In the genomic region with DNA sequence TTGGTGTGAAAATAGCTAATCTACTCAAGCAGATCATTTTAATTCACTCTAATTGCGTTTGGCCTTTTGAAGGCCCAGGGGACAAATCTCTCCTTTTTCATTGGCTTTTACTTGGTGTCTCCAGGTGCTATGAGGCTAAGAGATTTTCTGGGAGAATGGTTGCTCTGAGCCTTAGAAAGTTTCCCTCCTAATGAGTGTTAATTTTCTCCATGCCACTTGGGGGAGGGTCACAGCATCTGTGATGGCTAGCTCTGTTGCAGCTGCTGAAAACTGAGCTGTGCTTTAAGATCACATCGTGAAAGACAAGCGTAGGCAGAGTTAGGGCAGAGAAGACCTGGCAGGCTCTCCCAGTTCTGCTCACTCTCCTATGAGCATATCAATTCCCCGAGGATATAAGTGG, we compare ENCODE assay signal across 20 mouse cellular contexts. TPM values are rescaled to one million over a fixed set of nuclear protein-coding genes. Genes with fewer than 3 reads are reported as not detected.
DNase-seq lines count a peak whose midpoint lies in the region; ATAC-seq and TF ChIP-seq lines count a peak whose summit lies in the region.
"Had no signal": no experiment of that assay in that cellular context is flagged by ENCODE, and none has a peak within 500 bp of the region (broad histone marks: within the 10 kb centered on the region; RNA-seq: fewer than 3 reads in every experiment).

No protein-coding gene starts in this region.

- DNase-seq in gastrocnemius, adult 18-20 months (ENCODE audit: low spot score), result peak; percentile 30
- no peak for DNase-seq in gastrocnemius, postnatal 36 days
- DNase-seq in midbrain, embryonic 11.5 days (ENCODE audit: low spot score, missing footprints), result peak; percentile 72
- DNase-seq in forebrain, postnatal 0 days, result no peak
- DNase-seq in skeletal muscle tissue, adult 2 months (ENCODE audit: low read depth, low spot score), result peak; percentile 56
- no peak for DNase-seq in urinary bladder, adult 18-20 months (ENCODE audit: low spot score in 2 of 2)
- DNase-seq in urinary bladder, postnatal 25 days (ENCODE audit: low spot score), result no peak
- DNase-seq: cerebellum, postnatal 25 days; heart, adult 2 months; heart, postnatal 14 days; kidney, postnatal 4 days; lung, embryonic 14.5 days; spleen, adult 18-20 months; thymus, postnatal 4 days had no signal

- no peaks in the 10 kb centered on the region for H3K9me3 ChIP-seq in midbrain, embryonic 11.5 days (ENCODE audit: control insufficient read depth, low read length)
- H3K9me3 ChIP-seq in midbrain, embryonic 16.5 days (replicated peaks; ENCODE audit: control insufficient read depth, low read length, poor library complexity, severe bottlenecking), result no peaks in the 10 kb centered on the region
- no peaks in the 10 kb centered on the region for H3K9me3 ChIP-seq in forebrain, postnatal 0 days (ENCODE audit: low read length)
- H3K9me3 ChIP-seq: embryonic facial prominence, embryonic 15.5 days; limb, embryonic 15.5 days had no signal

- intact Hi-C loops in gastrocnemius, postnatal 36 days (cut with DNase I), result no loop called here

- no peak for ATAC-seq in midbrain, embryonic 11.5 days (ENCODE audit: low FRiP score)
- ATAC-seq in midbrain, embryonic 16.5 days, result no peak
- ATAC-seq in forebrain, postnatal 0 days, result 0 out of 2 replicates have a peak, but pooled peaks have one; percentile 32
- ATAC-seq: intestine, embryonic 16.5 days had no signal

- H3K36me3 ChIP-seq in midbrain, embryonic 11.5 days (ENCODE audit: control insufficient read depth, insufficient read depth, low read length), result no peaks in the 10 kb centered on the region
- H3K36me3 ChIP-seq in midbrain, embryonic 16.5 days (ENCODE audit: control insufficient read depth, insufficient read depth, low read length), result no peaks in the 10 kb centered on the region
- H3K36me3 ChIP-seq in forebrain, postnatal 0 days (ENCODE audit: insufficient read depth), result no peaks in the 10 kb centered on the region
- H3K36me3 ChIP-seq: embryonic facial prominence, embryonic 15.5 days; limb, embryonic 15.5 days had no signal

- H3K4me1 ChIP-seq in midbrain, embryonic 11.5 days (ENCODE audit: control insufficient read depth, insufficient read depth, low read length), result 0 out of 2 replicates have a peak, but pooled peaks cover 2% of the 10 kb centered on the region
- H3K4me1 ChIP-seq in midbrain, embryonic 16.5 days (ENCODE audit: control insufficient read depth, insufficient read depth, low read length), result 0 out of 2 replicates have a peak, but pooled peaks cover 3% of the 10 kb centered on the region
- H3K4me1 ChIP-seq in forebrain, postnatal 0 days (ENCODE audit: insufficient read depth), result no peaks in the 10 kb centered on the region
- H3K4me1 ChIP-seq: embryonic facial prominence, embryonic 15.5 days had no signal

- H3K27me3 ChIP-seq in midbrain, embryonic 11.5 days (ENCODE audit: control insufficient read depth, insufficient read depth, low read length), result no peaks in the 10 kb centered on the region
- no peaks in the 10 kb centered on the region for H3K27me3 ChIP-seq in midbrain, embryonic 16.5 days (ENCODE audit: control insufficient read depth, insufficient read depth, low read depth, low read length)
- H3K27me3 ChIP-seq in forebrain, postnatal 0 days (ENCODE audit: insufficient read depth, low read length), result no peaks in the 10 kb centered on the region
- H3K27me3 ChIP-seq: embryonic facial prominence, embryonic 15.5 days had no signal

- WGBS in midbrain, embryonic 11.5 days, result 45% methylated on average over 4 of the region's 4 CpGs
- 29% methylated on average over 4 of the region's 4 CpGs for WGBS in midbrain, embryonic 16.5 days
- 19% methylated on average over 4 of the region's 4 CpGs for WGBS in forebrain, postnatal 0 days

- H3K4me3 ChIP-seq in midbrain, embryonic 11.5 days (ENCODE audit: low read depth, low read length), result no peak overlapping the region
- H3K4me3 ChIP-seq in midbrain, embryonic 16.5 days (ENCODE audit: low read depth, low read length), result no peak overlapping the region
- no peak overlapping the region for H3K4me3 ChIP-seq in forebrain, postnatal 0 days (ENCODE audit: low read depth, low read length)
- H3K4me3 ChIP-seq: embryonic facial prominence, embryonic 15.5 days; heart, adult 2 months; limb, embryonic 15.5 days had no signal

- H3K27ac ChIP-seq in midbrain, embryonic 11.5 days (ENCODE audit: low read depth, low read length), result no peak overlapping the region
- no peak overlapping the region for H3K27ac ChIP-seq in midbrain, embryonic 16.5 days (ENCODE audit: low read length)
- H3K27ac ChIP-seq in forebrain, postnatal 0 days (ENCODE audit: low read depth, low read length), result no peak overlapping the region
- H3K27ac ChIP-seq: embryonic facial prominence, embryonic 15.5 days; heart, adult 2 months; limb, embryonic 15.5 days had no signal

- H3K9ac ChIP-seq in midbrain, embryonic 11.5 days (ENCODE audit: low read length), result no peak overlapping the region
- H3K9ac ChIP-seq in midbrain, embryonic 16.5 days (ENCODE audit: low read depth, low read length), result no peak overlapping the region
- H3K9ac ChIP-seq in forebrain, postnatal 0 days, result no peak overlapping the region
- H3K9ac ChIP-seq: embryonic facial prominence, embryonic 15.5 days; limb, embryonic 15.5 days; lung, embryonic 14.5 days had no signal

- no peak overlapping the region for H3K4me2 ChIP-seq in midbrain, embryonic 11.5 days
- H3K4me2 ChIP-seq in midbrain, embryonic 16.5 days (ENCODE audit: low read length), result no peak overlapping the region
- H3K4me2 ChIP-seq in forebrain, postnatal 0 days (ENCODE audit: low read depth), result no peak overlapping the region
- H3K4me2 ChIP-seq: embryonic facial prominence, embryonic 15.5 days; limb, embryonic 15.5 days; lung, embryonic 14.5 days had no signal

- TF ChIP-seq CTCF in forebrain, postnatal 0 days (IDR thresholded peaks at IDR 0.05; ENCODE audit: low read depth), result no peak

RNA-seq across cellular contexts. Expression of a gene that starts 38.5 kb away (rescaled TPM):
- not detected for total RNA-seq in gastrocnemius, adult 18-20 months (2021)
- not detected for total RNA-seq in gastrocnemius, postnatal 36 days (2021)
- 0.51 and 0.72 TPM in 2 replicates for polyA plus RNA-seq in midbrain, embryonic 11.5 days (2014; fragmentation: Nextera tagmentation; extraction: Ambion mirVana)
- 3.1 and 4.4 TPM in 2 replicates for polyA plus RNA-seq in midbrain, embryonic 16.5 days (2015; fragmentation: Nextera tagmentation; extraction: Ambion mirVana)
- total RNA-seq in forebrain, postnatal 0 days (2014; rRNA removed), result 0.85 and 1.8 TPM in 2 replicates
- 3.0 and 4.5 TPM in 2 replicates for polyA plus RNA-seq in forebrain, postnatal 0 days (2015; fragmentation: Nextera tagmentation; extraction: Ambion mirVana)
- total RNA-seq: heart, adult 2 months; heart, postnatal 14 days; megakaryocyte progenitor cell, adult 5-6 weeks had no signal
- polyA plus RNA-seq: intestine, embryonic 16.5 days; limb, embryonic 15.5 days; stomach, embryonic 16.5 days had no signal

RNA-seq across cellular contexts. Expression of a gene that starts 40.9 kb away (rescaled TPM):
- not detected for total RNA-seq in gastrocnemius, adult 18-20 months (2021)
- total RNA-seq in gastrocnemius, postnatal 36 days (2021), result under 1 TPM; 0.05 to 0.25 TPM
- 2.7 and 2.9 TPM in 2 replicates for polyA plus RNA-seq in midbrain, embryonic 11.5 days (2014; fragmentation: Nextera tagmentation; extraction: Ambion mirVana)
- polyA plus RNA-seq in midbrain, embryonic 16.5 days (2015; fragmentation: Nextera tagmentation; extraction: Ambion mirVana), result 20.8 and 21.5 TPM in 2 replicates
- 9.2 and 11.5 TPM in 2 replicates for total RNA-seq in forebrain, postnatal 0 days (2014; rRNA removed)
- 16.6 and 17.5 TPM in 2 replicates for polyA plus RNA-seq in forebrain, postnatal 0 days (2015; fragmentation: Nextera tagmentation; extraction: Ambion mirVana)

RNA-seq across cellular contexts. Expression of a gene that starts 50.5 kb away (rescaled TPM):
- total RNA-seq in gastrocnemius, adult 18-20 months (2021), result 100 to 1,000 TPM; 118 to 122 TPM
- total RNA-seq in gastrocnemius, postnatal 36 days (2021), result 100 to 1,000 TPM; 114 to 119 TPM
- 196 and 213 TPM in 2 replicates for polyA plus RNA-seq in midbrain, embryonic 11.5 days (2014; fragmentation: Nextera tagmentation; extraction: Ambion mirVana)
- 217 and 220 TPM in 2 replicates for polyA plus RNA-seq in midbrain, embryonic 16.5 days (2015; fragmentation: Nextera tagmentation; extraction: Ambion mirVana)
- 196 and 202 TPM in 2 replicates for total RNA-seq in forebrain, postnatal 0 days (2014; rRNA removed)
- polyA plus RNA-seq in forebrain, postnatal 0 days (2015; fragmentation: Nextera tagmentation; extraction: Ambion mirVana), result 220 and 223 TPM in 2 replicates

Comparison
In these comparisons a context has a peak if more than half of its experiments do, and no peak if none do; other contexts are left out.
1. DNase-seq: peak in gastrocnemius, adult 18-20 months (single experiment), midbrain, embryonic 11.5 days (single experiment) and skeletal muscle tissue, adult 2 months (single experiment); none in gastrocnemius, postnatal 36 days (0 of 2), forebrain, postnatal 0 days (single experiment), urinary bladder, adult 18-20 months (0 of 2) and urinary bladder, postnatal 25 days (single experiment).